Mouse (Mus musculus): Measurements from ENCODE around the gene Cd300ld. TPM values are rescaled to one million over a fixed set of nuclear protein-coding genes. Genes with fewer than 3 reads are reported as not detected.

The Cd300ld gene
- polyA plus RNA-seq, 1 experiment, result 0.10 TPM

GRCm38 (mm10) chr11:114960369-114960768 is 29.4 kb downstream of the Cd300ld start:
- Histone ChIP-seq H3K27ac (ENCODE audit: insufficient read depth, low read length) (no peak overlapping the region), H3K4me1 (ENCODE audit: control insufficient read depth, insufficient read depth, low read length) (no peaks in the 10 kb centered on the region), H3K4me3 (ENCODE audit: insufficient read depth, low read length) (no peak overlapping the region)
- TF ChIP-seq POLR2A (IDR thresholded peaks at IDR 0.05; ENCODE audit: extremely low read depth, insufficient read depth, low read length) (no peak), CTCF (IDR thresholded peaks at IDR 0.05; ENCODE audit: extremely low read depth, insufficient read depth, low read length) (no peak)

- Histone ChIP-seq H3K27ac (ENCODE audit: insufficient read depth, low read length) (no peak within 1 kb of the TSS), H3K4me1 (ENCODE audit: control insufficient read depth, insufficient read depth, low read length) (0 out of 2 replicates have a peak, but pooled peaks cover 1% of the 10 kb centered on the region)
- TF ChIP-seq CTCF (IDR thresholded peaks at IDR 0.05; ENCODE audit: extremely low read depth, insufficient read depth, low read length) (no peak), POLR2A (IDR thresholded peaks at IDR 0.05; ENCODE audit: extremely low read depth, insufficient read depth, low read length) (no peak)
Measured at GRCm38 (mm10) chr11:114934144-114934543, 55.6 kb downstream of the Cd300ld start, which contains the start of gene Cd300lb. Gene Cd300lb, minus strand, starts transcription at chr11:114934386.

DNA sequence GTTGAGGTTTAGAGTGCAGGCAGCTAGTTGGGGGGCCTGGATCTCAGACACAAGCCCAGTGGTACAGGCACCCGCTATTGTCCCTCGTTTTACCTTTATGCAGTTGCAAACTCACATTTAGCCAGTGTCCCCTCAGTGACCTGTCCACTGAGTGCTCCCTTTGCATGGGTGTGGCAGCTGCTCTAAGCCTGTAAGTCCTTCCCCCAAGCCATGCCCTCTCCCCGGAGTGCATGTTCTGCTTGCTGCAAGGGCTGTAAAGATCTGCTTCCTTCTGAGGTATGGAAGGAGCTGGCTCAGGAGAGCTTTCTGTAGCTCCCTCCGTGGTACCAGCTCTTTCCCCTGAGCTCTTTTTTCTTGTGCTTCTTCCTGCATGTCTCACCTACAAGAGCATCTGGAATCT is 56.1 kb downstream of the Cd300ld start:
- H3K27ac ChIP-seq (ENCODE audit: insufficient read depth, low read length), result no peak overlapping the region
- 0 out of 2 replicates have a peak, but pooled peaks cover 1% of the 10 kb centered on the region for H3K4me1 ChIP-seq (ENCODE audit: control insufficient read depth, insufficient read depth, low read length)
- no peak for TF ChIP-seq CTCF (IDR thresholded peaks at IDR 0.05; ENCODE audit: extremely low read depth, insufficient read depth, low read length)
- no peak for TF ChIP-seq POLR2A (IDR thresholded peaks at IDR 0.05; ENCODE audit: extremely low read depth, insufficient read depth, low read length)
- H3K4me3 ChIP-seq (ENCODE audit: insufficient read depth, low read length), result no peak overlapping the region

More at GRCm38 (mm10) chr11:114934144-114934543, 55.6 kb downstream of the Cd300ld start, which contains the start of gene Cd300lb:
- no peak within 1 kb of the TSS for H3K4me3 ChIP-seq (ENCODE audit: insufficient read depth, low read length)

Other genes with a start within 250 kb of the Cd300ld start
- 4.8 and 5.5 TPM in 2 replicates for gene Kif19a, start 224.5 kb downstream of the Cd300ld start, polyA plus RNA-seq (2012; rRNA removed)
- 50.7 and 56.1 TPM in 2 replicates for gene Btbd17, start 194.0 kb downstream of the Cd300ld start, polyA plus RNA-seq (2012; rRNA removed)
- gene Gpr142, start 191.0 kb downstream of the Cd300ld start, polyA plus RNA-seq (2012; rRNA removed), result not detected in 2 replicates
- gene Gprc5c, start 138.8 kb downstream of the Cd300ld start, polyA plus RNA-seq (2012; rRNA removed), result 4.2 and 4.3 TPM in 2 replicates
- gene Cd300a, start 99.9 kb downstream of the Cd300ld start, polyA plus RNA-seq (2012; rRNA removed), result 0.81 and 0.88 TPM in 2 replicates
- 0.08 and 0.13 TPM in 2 replicates for gene Cd300lb, start 55.5 kb downstream of the Cd300ld start, polyA plus RNA-seq (2012; rRNA removed)
- not detected in 2 replicates for gene Cd300c, start 20.8 kb downstream of the Cd300ld start, polyA plus RNA-seq (2012; rRNA removed)
- gene Cd300c2, start 12.0 kb upstream of the Cd300ld start, polyA plus RNA-seq (2012; rRNA removed), result 7.5 and 7.6 TPM in 2 replicates
- 0.32 TPM in 1 of 2 replicates, not detected in the other for gene Cd300ld2, start 26.3 kb upstream of the Cd300ld start, polyA plus RNA-seq (2012; rRNA removed)
- gene Cd300ld4, start 37.1 kb upstream of the Cd300ld start, polyA plus RNA-seq (2012; rRNA removed), result 0.13 and 0.44 TPM in 2 replicates
- gene Cd300ld5, start 47.8 kb upstream of the Cd300ld start, polyA plus RNA-seq (2012; rRNA removed), result 0.36 TPM in 1 of 2 replicates, not detected in the other
- 1.0 and 1.2 TPM in 2 replicates for gene Cd300ld3, start 58.5 kb upstream of the Cd300ld start, polyA plus RNA-seq (2012; rRNA removed)
- 0.09 and 0.17 TPM in 2 replicates for gene Cd300e, start 72.3 kb upstream of the Cd300ld start, polyA plus RNA-seq (2012; rRNA removed)
- 2.5 and 2.9 TPM in 2 replicates for gene Rab37, start 101.5 kb upstream of the Cd300ld start, polyA plus RNA-seq (2012; rRNA removed)
- gene Cd300lf, start 144.1 kb upstream of the Cd300ld start, polyA plus RNA-seq (2012; rRNA removed), result 0.08 TPM in 2 replicates
- gene Slc9a3r1, start 173.4 kb upstream of the Cd300ld start, polyA plus RNA-seq (2012; rRNA removed), result 73.8 and 74.1 TPM in 2 replicates
- 9.5 and 10.3 TPM in 2 replicates for gene Tmem104, start 197.6 kb upstream of the Cd300ld start, polyA plus RNA-seq (2012; rRNA removed)
- 40.9 and 43.2 TPM in 2 replicates for gene Nat9, start 197.9 kb upstream of the Cd300ld start, polyA plus RNA-seq (2012; rRNA removed)

Measured in cortical plate, adult 2 months (tissue).